Mouse (Mus musculus): ENCODE measurements around the gene Dnajc3. TPM values are rescaled to one million over a fixed set of nuclear protein-coding genes. Genes with fewer than 3 reads are reported as not detected.

The Dnajc3 gene
- polyA plus RNA-seq, 1 experiment from 2014 or later: 24.4 TPM

DNA sequence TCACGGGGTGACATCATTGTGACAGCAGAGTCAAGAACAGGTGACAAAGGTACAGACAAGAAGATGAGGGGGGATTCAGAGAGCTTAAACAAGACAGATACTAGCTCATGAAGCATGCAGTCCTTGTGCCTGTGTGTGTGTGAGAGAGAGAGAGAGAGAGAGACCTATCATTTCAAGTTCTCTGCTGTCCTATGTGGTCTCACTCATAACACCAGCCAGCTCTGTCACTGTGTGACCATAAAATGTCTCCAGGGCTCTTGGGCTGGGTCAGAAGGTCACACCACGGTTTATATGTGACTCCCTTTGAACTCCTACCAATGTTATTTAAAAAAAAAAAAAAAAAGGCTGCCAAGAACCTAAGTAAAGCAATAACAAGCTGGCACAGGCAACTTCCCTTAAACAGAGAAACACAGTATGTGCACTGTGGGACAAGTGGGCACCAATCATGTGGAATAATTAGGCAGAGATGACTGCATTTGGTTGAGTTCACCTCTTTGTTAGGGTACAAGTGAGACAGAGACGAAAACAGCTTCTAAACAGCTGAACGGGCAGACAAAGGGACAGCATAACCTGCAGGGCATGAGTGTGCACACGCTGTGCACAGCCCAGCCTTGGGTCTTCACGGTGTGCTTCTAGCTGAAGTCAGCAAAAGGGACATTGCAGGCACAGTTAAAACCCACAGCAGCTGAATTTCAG lies 33.8 kb upstream of the Dnajc3 start:
- H3K4me1 ChIP-seq (ENCODE audit: control insufficient read depth in 2 of 2, insufficient read depth in 2 of 2, low read length in 2 of 2): peaks cover 10 to 11% of the 10 kb centered on the region in 2 experiments
- ATAC-seq (ENCODE audit: insufficient number of reproducible peaks, insufficient read depth, low FRiP score, low read depth): no peak
- no peak overlapping the region for H3K27ac ChIP-seq (replicated peaks in 1 of 2; ENCODE audit: control insufficient read depth in 1 of 2, insufficient read depth in 1 of 2, low read depth in 2 of 2, low read length in 2 of 2)
- no peak overlapping the region for H3K4me3 ChIP-seq (ENCODE audit: control insufficient read depth in 1 of 2, insufficient read depth in 1 of 2, low read depth in 1 of 2, low read length in 2 of 2)
- no peak overlapping the region for H3K9ac ChIP-seq (ENCODE audit: low read length)
- peaks cover 6% of the 10 kb centered on the region; the same call in 1 of the 2 replicates for H3K9me3 ChIP-seq (ENCODE audit: control insufficient read depth, low read length)
- H3K27me3 ChIP-seq (ENCODE audit: control insufficient read depth, insufficient read depth, low read length): no peaks in the 10 kb centered on the region
- peaks cover 60% of the 10 kb centered on the region for H3K36me3 ChIP-seq (ENCODE audit: control insufficient read depth, insufficient read depth, low read length)
- 80% methylated on average over 6 of the region's 6 CpGs for WGBS
- no peak overlapping the region for H3K4me2 ChIP-seq (ENCODE audit: low read length)

DNA sequence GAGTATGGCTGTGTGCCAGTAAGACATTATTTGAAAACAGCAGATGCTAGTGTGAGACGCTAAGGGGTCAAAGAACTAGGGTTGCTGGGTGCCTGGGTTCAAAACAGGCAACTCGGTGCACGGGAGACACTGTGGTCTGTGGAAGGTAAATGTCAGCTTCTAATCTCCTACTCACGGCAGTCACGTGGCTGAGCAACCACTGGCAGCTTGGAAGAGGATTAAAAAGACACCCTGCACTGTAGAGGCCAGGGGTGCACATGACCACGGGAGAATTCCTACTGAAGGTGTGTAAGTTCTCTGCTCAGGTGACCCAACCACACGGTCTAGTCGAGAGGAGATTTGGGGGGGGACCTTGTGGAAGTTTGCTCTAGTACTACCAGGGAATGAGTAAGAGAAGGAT lies 30.2 kb upstream of the Dnajc3 start:
- no peaks in the 10 kb centered on the region for H3K9me3 ChIP-seq (ENCODE audit: control insufficient read depth, low read length)
- 27% methylated on average over 8 of the region's 8 CpGs for WGBS
- H3K4me1 ChIP-seq (ENCODE audit: control insufficient read depth in 2 of 2, insufficient read depth in 2 of 2, low read length in 2 of 2): peaks cover 11 to 13% of the 10 kb centered on the region in 2 experiments
- no peaks in the 10 kb centered on the region for H3K27me3 ChIP-seq (ENCODE audit: control insufficient read depth, insufficient read depth, low read length)
- no peak overlapping the region for H3K4me3 ChIP-seq (ENCODE audit: control insufficient read depth in 1 of 2, insufficient read depth in 1 of 2, low read depth in 1 of 2, low read length in 2 of 2)
- H3K36me3 ChIP-seq (ENCODE audit: control insufficient read depth, insufficient read depth, low read length): peaks cover 60% of the 10 kb centered on the region
- peak overlapping the region; percentile 16; the same call in 1 of the 2 replicates for H3K4me2 ChIP-seq (ENCODE audit: low read length)
- H3K9ac ChIP-seq (ENCODE audit: low read length): peak overlapping the region; percentile 21; the same call in 1 of the 2 replicates
- 0 out of 2 replicates have a peak, but pooled peaks have one; percentile 19 for ATAC-seq (ENCODE audit: insufficient number of reproducible peaks, insufficient read depth, low FRiP score, low read depth)
- H3K27ac ChIP-seq (replicated peaks in 1 of 2; ENCODE audit: control insufficient read depth in 1 of 2, insufficient read depth in 1 of 2, low read depth in 2 of 2, low read length in 2 of 2): no peak overlapping the region; a peak in 1 of 4 replicates

DNA sequence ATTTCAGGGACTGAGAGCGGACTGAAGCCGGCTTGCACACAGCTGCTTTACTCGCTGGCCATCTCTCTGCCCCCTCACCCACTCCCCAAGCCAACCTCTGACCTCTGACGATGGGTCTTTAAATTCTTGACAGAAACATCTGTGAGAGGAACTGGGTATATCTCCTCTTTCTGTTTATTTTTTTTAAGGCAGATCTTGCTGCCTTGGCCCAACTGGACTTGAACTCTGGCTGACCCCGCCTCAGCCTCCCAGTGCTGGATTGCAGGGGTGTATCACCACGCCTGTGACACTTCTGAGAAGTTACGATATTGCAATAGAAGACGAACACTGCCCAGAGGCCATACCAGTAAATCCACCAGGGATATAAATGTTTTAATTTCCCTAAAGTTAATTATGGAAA lies 27.9 kb upstream of the Dnajc3 start:
- H3K4me1 ChIP-seq (ENCODE audit: control insufficient read depth in 2 of 2, insufficient read depth in 2 of 2, low read length in 2 of 2): peaks cover 11 to 13% of the 10 kb centered on the region in 2 experiments
- no peak overlapping the region for H3K4me3 ChIP-seq (ENCODE audit: control insufficient read depth in 1 of 2, insufficient read depth in 1 of 2, low read depth in 1 of 2, low read length in 2 of 2)
- H3K27ac ChIP-seq (replicated peaks in 1 of 2; ENCODE audit: control insufficient read depth in 1 of 2, insufficient read depth in 1 of 2, low read depth in 2 of 2, low read length in 2 of 2): no peak overlapping the region
- H3K36me3 ChIP-seq (ENCODE audit: control insufficient read depth, insufficient read depth, low read length): peaks cover 41% of the 10 kb centered on the region
- H3K9ac ChIP-seq (ENCODE audit: low read length): no peak overlapping the region
- H3K4me2 ChIP-seq (ENCODE audit: low read length): no peak overlapping the region
- H3K9me3 ChIP-seq (ENCODE audit: control insufficient read depth, low read length): no peaks in the 10 kb centered on the region
- 67% methylated on average over 8 of the region's 8 CpGs for WGBS
- H3K27me3 ChIP-seq (ENCODE audit: control insufficient read depth, insufficient read depth, low read length): no peaks in the 10 kb centered on the region
- no peak for ATAC-seq (ENCODE audit: insufficient number of reproducible peaks, insufficient read depth, low FRiP score, low read depth)

DNA sequence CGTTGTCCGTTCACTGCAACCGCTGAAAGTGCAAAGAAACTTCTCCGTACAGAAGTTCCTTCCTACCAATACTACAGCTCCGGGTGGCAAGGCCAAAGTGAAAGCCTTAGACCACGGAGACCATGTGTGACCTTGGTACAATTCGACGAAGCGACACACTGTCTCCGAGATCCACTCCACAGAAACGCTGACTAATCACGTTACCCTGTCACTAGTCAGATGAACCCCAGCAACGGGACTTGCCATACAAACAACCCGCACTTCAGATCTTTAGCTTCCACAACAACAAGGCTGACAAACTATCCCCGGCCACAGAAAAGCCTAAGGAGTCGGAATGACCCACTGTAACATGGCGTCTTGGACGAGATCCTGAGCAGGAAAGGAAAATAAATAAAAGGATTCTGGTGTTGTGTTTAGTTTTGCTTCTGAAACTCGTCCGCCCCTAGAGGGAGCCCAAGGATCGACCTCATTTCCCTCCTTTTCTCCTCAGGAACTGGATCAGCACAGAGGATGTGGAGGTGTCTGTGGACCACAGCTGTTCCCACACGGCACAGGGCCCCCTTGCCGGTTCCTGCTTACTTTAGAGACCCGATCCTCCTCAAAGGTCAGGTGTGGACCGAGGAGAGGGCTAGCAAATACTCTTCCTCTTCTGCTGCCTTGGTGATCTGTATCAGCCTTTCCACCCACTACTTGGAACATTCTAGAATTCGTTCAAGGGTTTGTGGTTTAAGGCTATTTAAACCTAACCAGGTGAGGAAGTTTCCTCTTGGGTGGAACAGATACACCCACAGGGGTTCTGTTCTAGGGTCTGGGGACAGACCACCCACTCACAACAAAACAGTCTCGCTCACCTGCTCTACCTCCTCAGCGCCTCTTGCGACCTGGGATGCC lies 27.2 kb upstream of the Dnajc3 start:
- H3K27me3 ChIP-seq (ENCODE audit: control insufficient read depth, insufficient read depth, low read length): no peaks in the 10 kb centered on the region
- H3K27ac ChIP-seq (replicated peaks in 1 of 2; ENCODE audit: control insufficient read depth in 1 of 2, insufficient read depth in 1 of 2, low read depth in 2 of 2, low read length in 2 of 2): no peak overlapping the region; a peak in 1 of 4 replicates
- peak overlapping the region; percentile 40; the same call in 1 of the 2 replicates for H3K9ac ChIP-seq (ENCODE audit: low read length)
- H3K36me3 ChIP-seq (ENCODE audit: control insufficient read depth, insufficient read depth, low read length): peaks cover 39% of the 10 kb centered on the region
- H3K9me3 ChIP-seq (ENCODE audit: control insufficient read depth, low read length): no peaks in the 10 kb centered on the region
- no peak overlapping the region for H3K4me3 ChIP-seq (ENCODE audit: control insufficient read depth in 1 of 2, insufficient read depth in 1 of 2, low read depth in 1 of 2, low read length in 2 of 2)
- H3K4me1 ChIP-seq (ENCODE audit: control insufficient read depth in 2 of 2, insufficient read depth in 2 of 2, low read length in 2 of 2): peaks cover 11 to 13% of the 10 kb centered on the region in 2 experiments
- WGBS: 60% methylated on average over 29 of the region's 29 CpGs
- peak overlapping the region; percentile 27 for H3K4me2 ChIP-seq (ENCODE audit: low read length)
- ATAC-seq (ENCODE audit: insufficient number of reproducible peaks, insufficient read depth, low FRiP score, low read depth): no peak

DNA sequence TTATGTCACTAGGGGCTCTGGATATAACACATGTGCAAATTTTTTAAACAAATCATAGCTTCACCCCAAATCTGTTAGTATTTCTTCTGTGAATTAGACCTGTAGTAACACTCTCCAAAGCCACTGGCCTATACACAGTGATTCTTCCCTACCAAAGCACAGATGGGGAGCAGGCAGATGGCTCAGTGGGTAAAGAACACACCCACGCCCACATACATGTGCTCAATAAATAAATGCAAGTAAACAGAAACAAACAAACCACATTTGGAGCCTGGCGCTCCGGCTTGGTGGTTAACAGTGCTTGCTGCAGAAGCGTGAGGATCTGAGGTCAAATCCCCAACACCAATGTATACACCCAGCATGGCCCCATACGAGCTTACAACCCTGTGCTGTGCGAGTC lies 26.3 kb upstream of the Dnajc3 start:
- Histone ChIP-seq H3K36me3 (ENCODE audit: control insufficient read depth, insufficient read depth, low read length) (peaks cover 36% of the 10 kb centered on the region), H3K9me3 (ENCODE audit: control insufficient read depth, low read length) (no peaks in the 10 kb centered on the region), H3K27ac (replicated peaks in 1 of 2; ENCODE audit: control insufficient read depth in 1 of 2, insufficient read depth in 1 of 2, low read depth in 2 of 2, low read length in 2 of 2) (no peak overlapping the region), H3K4me2 (ENCODE audit: low read length) (no peak overlapping the region), H3K9ac (ENCODE audit: low read length) (no peak overlapping the region), H3K27me3 (ENCODE audit: control insufficient read depth, insufficient read depth, low read length) (no peaks in the 10 kb centered on the region), H3K4me3 (ENCODE audit: control insufficient read depth in 1 of 2, insufficient read depth in 1 of 2, low read depth in 1 of 2, low read length in 2 of 2) (no peak overlapping the region), H3K4me1 (ENCODE audit: control insufficient read depth in 2 of 2, insufficient read depth in 2 of 2, low read length in 2 of 2) (peaks cover 11 to 13% of the 10 kb centered on the region in 2 experiments)
- 94% methylated on average over 6 of the region's 6 CpGs for WGBS
- no peak for ATAC-seq (ENCODE audit: insufficient number of reproducible peaks, insufficient read depth, low FRiP score, low read depth)

DNA sequence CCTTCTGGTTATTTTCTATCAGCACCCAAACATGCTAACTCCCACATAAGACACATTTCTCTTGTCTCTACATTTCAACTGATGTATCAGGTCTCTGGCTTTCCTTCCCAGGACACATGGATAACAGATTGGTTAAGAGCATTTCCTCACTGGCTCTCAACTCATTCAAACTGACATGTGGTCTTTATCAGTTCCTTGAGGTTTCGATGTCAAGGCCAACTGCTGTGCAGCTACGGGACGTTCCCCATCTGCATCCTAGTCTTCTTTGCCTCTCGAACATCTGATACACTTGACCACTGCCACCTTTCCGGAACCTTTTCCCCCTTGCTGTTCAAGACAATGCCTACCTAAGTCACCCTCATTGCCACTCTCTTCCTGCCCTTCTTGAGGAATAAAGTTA lies 24.1 kb upstream of the Dnajc3 start:
- Histone ChIP-seq H3K4me2 (ENCODE audit: low read length) (no peak overlapping the region), H3K4me1 (ENCODE audit: control insufficient read depth in 2 of 2, insufficient read depth in 2 of 2, low read length in 2 of 2) (peaks cover 0 to 3% of the 10 kb centered on the region in 2 experiments; a peak in 1 of 4 replicates), H3K36me3 (ENCODE audit: control insufficient read depth, insufficient read depth, low read length) (peaks cover 36% of the 10 kb centered on the region), H3K9me3 (ENCODE audit: control insufficient read depth, low read length) (no peaks in the 10 kb centered on the region), H3K27me3 (ENCODE audit: control insufficient read depth, insufficient read depth, low read length) (no peaks in the 10 kb centered on the region), H3K4me3 (ENCODE audit: control insufficient read depth in 1 of 2, insufficient read depth in 1 of 2, low read depth in 1 of 2, low read length in 2 of 2) (no peak overlapping the region), H3K27ac (replicated peaks in 1 of 2; ENCODE audit: control insufficient read depth in 1 of 2, insufficient read depth in 1 of 2, low read depth in 2 of 2, low read length in 2 of 2) (no peak overlapping the region), H3K9ac (ENCODE audit: low read length) (no peak overlapping the region)
- ATAC-seq (ENCODE audit: insufficient number of reproducible peaks, insufficient read depth, low FRiP score, low read depth): no peak
- WGBS: 53% methylated on average over 5 of the region's 5 CpGs

DNA sequence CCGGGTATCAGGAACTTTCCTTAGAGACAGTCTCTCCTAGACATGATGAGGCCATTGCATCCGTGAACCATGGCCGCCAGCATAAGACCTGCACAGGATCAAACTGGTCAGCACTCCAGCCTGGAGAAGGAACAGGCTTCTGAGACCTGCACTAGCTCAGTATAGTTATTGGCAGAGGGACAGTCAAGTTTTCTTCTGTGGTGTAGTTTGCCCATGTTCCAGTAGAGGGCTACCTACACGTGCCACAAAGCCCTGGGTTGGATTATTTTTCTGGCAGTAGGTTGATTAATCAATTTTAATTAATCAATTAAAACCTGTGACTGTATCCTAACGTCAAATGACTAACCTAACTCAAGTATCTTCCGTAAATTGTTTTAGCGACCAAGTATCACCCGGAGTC lies 18.8 kb upstream of the Dnajc3 start:
- no peak overlapping the region for H3K9ac ChIP-seq (ENCODE audit: low read length)
- no peak for ATAC-seq (ENCODE audit: insufficient number of reproducible peaks, insufficient read depth, low FRiP score, low read depth)
- WGBS: 65% methylated on average over 8 of the region's 8 CpGs
- no peaks in the 10 kb centered on the region for H3K9me3 ChIP-seq (ENCODE audit: control insufficient read depth, low read length)
- H3K4me3 ChIP-seq (ENCODE audit: control insufficient read depth in 1 of 2, insufficient read depth in 1 of 2, low read depth in 1 of 2, low read length in 2 of 2): no peak overlapping the region
- no peak overlapping the region for H3K27ac ChIP-seq (replicated peaks in 1 of 2; ENCODE audit: control insufficient read depth in 1 of 2, insufficient read depth in 1 of 2, low read depth in 2 of 2, low read length in 2 of 2)
- no peak overlapping the region for H3K4me2 ChIP-seq (ENCODE audit: low read length)
- peaks cover 10 to 20% of the 10 kb centered on the region in 2 experiments for H3K4me1 ChIP-seq (ENCODE audit: control insufficient read depth in 2 of 2, insufficient read depth in 2 of 2, low read length in 2 of 2)
- peaks cover 8% of the 10 kb centered on the region; the same call in 1 of the 2 replicates for H3K27me3 ChIP-seq (ENCODE audit: control insufficient read depth, insufficient read depth, low read length)
- H3K36me3 ChIP-seq (ENCODE audit: control insufficient read depth, insufficient read depth, low read length): peaks cover 12% of the 10 kb centered on the region
